Mouse (Mus musculus): Measurements from ENCODE around the gene Entpd4b.
"Not testable (repeated sequence)": the region's sequence is repeated elsewhere in the genome, so short reads cannot be mapped to it uniquely, and the experiment has no call there.

GRCm38 (mm10) chr14:69545052-69545451 is 10.2 kb upstream of the Entpd4b start:
- not testable (repeated sequence) for TF ChIP-seq CTCF (IDR thresholded peaks at IDR 0.05; ENCODE audit: control insufficient read depth, insufficient read depth, insufficient replicate concordance, low read depth, low read length); POLR2A (IDR thresholded peaks at IDR 0.05; ENCODE audit: control insufficient read depth, low read depth, low read length)

Data from testis, adult 2 months (tissue).